Mouse (Mus musculus) ES-Bruce4 (cell line): ENCODE results near the gene Apobec1. TPM values are rescaled to one million over a fixed set of nuclear protein-coding genes. Genes with fewer than 3 reads are reported as not detected.
"Not testable (repeated sequence)": the region's sequence is repeated elsewhere in the genome, so short reads cannot be mapped to it uniquely, and the experiment has no call there.

Experiments
- H3K27ac ChIP-seq: 2 replicates; pipeline ENCODE4 v1.5.1; 2012; ENCODE audit warnings: low read length, inconsistent platforms; ENCODE audit not compliant: insufficient read depth
- H3K27me3 ChIP-seq: 2 replicates; pipeline ENCODE4 v1.6.1; 2012; ENCODE audit warnings: mild to moderate bottlenecking, low read length, inconsistent platforms; ENCODE audit not compliant: control insufficient read depth, poor library complexity, insufficient read depth, severe bottlenecking
- H3K36me3 ChIP-seq: 2 replicates; pipeline ENCODE4 v1.6.1; 2012; ENCODE audit warnings: inconsistent platforms, mild to moderate bottlenecking, low read length, moderate library complexity; ENCODE audit not compliant: control insufficient read depth, poor library complexity, insufficient read depth, severe bottlenecking
- H3K4me1 ChIP-seq: one replicate; pipeline ENCODE4 v1.8.1; 2011; ENCODE audit warnings: low read length; ENCODE audit not compliant: control insufficient read depth, insufficient read depth
- H3K4me3 ChIP-seq: 2 replicates; pipeline ENCODE4 v1.5.1; 2011; ENCODE audit warnings: low read depth, mild to moderate bottlenecking, low read length
- H3K9ac ChIP-seq: 2 replicates; pipeline ENCODE4 v1.6.1; 2012; ENCODE audit warnings: low read depth, mild to moderate bottlenecking, inconsistent platforms; ENCODE audit not compliant: poor library complexity, severe bottlenecking
- H3K9me3 ChIP-seq: replicated peaks from 2 replicates; pipeline ENCODE4 v1.6.1; 2012; ENCODE audit warnings: mild to moderate bottlenecking, low read length, inconsistent platforms; ENCODE audit not compliant: control insufficient read depth, poor library complexity, insufficient read depth, severe bottlenecking
- CTCF ChIP-seq: IDR thresholded peaks from one replicate; pipeline ENCODE4 v1.8.1; 2011; ENCODE audit warnings: low read depth, low read length
- EP300 ChIP-seq: IDR thresholded peaks from 2 replicates; pipeline ENCODE4 v1.6.1; 2011; ENCODE audit warnings: low read depth, low read length; ENCODE audit not compliant: insufficient read depth
- POLR2A ChIP-seq: IDR thresholded peaks from one replicate; pipeline ENCODE4 v1.8.1; 2011; ENCODE audit warnings: low read length; ENCODE audit not compliant: insufficient read depth
- polyA plus RNA-seq: library from polyadenylated mRNA; stranded (reverse); fragments of >200 nt; gene quantifications from 2 replicates; pipeline ENCODE4 v1.2.4, GENCODE M21; 2011; ENCODE audit warnings: low read depth; ENCODE audit not compliant: missing spikeins, insufficient read depth, insufficient read length

Apobec1 gene
- polyA plus RNA-seq, 1 experiment, result 9.7 TPM

GRCm38 (mm10) chr6:122596608-122597007 is 5.6 kb downstream of the Apobec1 start:
- H3K36me3 ChIP-seq, result no peaks in the 10 kb centered on the region
- H3K9ac ChIP-seq, result no peak overlapping the region
- H3K27ac ChIP-seq, result no peak overlapping the region
- H3K27me3 ChIP-seq, result no peaks in the 10 kb centered on the region
- no peak for TF ChIP-seq CTCF
- no peak for TF ChIP-seq POLR2A
- no peak for TF ChIP-seq EP300
- no peak overlapping the region for H3K4me3 ChIP-seq
- no peaks in the 10 kb centered on the region for H3K9me3 ChIP-seq
- H3K4me1 ChIP-seq, result no peaks in the 10 kb centered on the region

GRCm38 (mm10) chr6:122595637-122596036 is 6.6 kb downstream of the Apobec1 start:
- Histone ChIP-seq H3K36me3 (no peaks in the 10 kb centered on the region), H3K27me3 (no peaks in the 10 kb centered on the region), H3K4me1 (no peaks in the 10 kb centered on the region), H3K4me3 (no peak overlapping the region), H3K9me3 (no peaks in the 10 kb centered on the region), H3K27ac (no peak overlapping the region), H3K9ac (no peak overlapping the region)
- TF ChIP-seq POLR2A, result no peak
- TF ChIP-seq EP300, result no peak
- TF ChIP-seq CTCF, result no peak

GRCm38 (mm10) chr6:122592905-122593304 is 9.3 kb downstream of the Apobec1 start:
- H3K36me3 ChIP-seq, result peaks cover 2% of the 10 kb centered on the region; the same call in 1 of the 2 replicates
- H3K4me1 ChIP-seq, result no peaks in the 10 kb centered on the region
- H3K9ac ChIP-seq, result no peak overlapping the region
- H3K9me3 ChIP-seq, result no peaks in the 10 kb centered on the region
- H3K27me3 ChIP-seq, result no peaks in the 10 kb centered on the region
- TF ChIP-seq EP300 (no peak), POLR2A (no peak), CTCF (peak; percentile 30)
- no peak overlapping the region for H3K27ac ChIP-seq
- H3K4me3 ChIP-seq, result no peak overlapping the region

- Histone ChIP-seq H3K27me3 (no peaks in the 10 kb centered on the region), H3K9me3 (no peaks in the 10 kb centered on the region), H3K9ac (no peak overlapping the region), H3K36me3 (peaks cover 3% of the 10 kb centered on the region; the same call in 1 of the 2 replicates), H3K4me3 (no peak overlapping the region), H3K4me1 (no peaks in the 10 kb centered on the region), H3K27ac (no peak overlapping the region)
- TF ChIP-seq POLR2A (no peak), EP300 (no peak), CTCF (no peak)
Measured at GRCm38 (mm10) chr6:122591027-122591758, 11.1 kb downstream of the Apobec1 start.

- H3K4me1 ChIP-seq, result no peaks in the 10 kb centered on the region
- H3K9ac ChIP-seq, result no peak overlapping the region
- H3K27me3 ChIP-seq, result no peaks in the 10 kb centered on the region
- H3K27ac ChIP-seq, result no peak overlapping the region
- TF ChIP-seq POLR2A (no peak), CTCF (no peak), EP300 (no peak)
- H3K36me3 ChIP-seq, result no peaks in the 10 kb centered on the region
- H3K9me3 ChIP-seq, result no peaks in the 10 kb centered on the region
- H3K4me3 ChIP-seq, result no peak overlapping the region
Measured at GRCm38 (mm10) chr6:122579086-122579485, 23.2 kb downstream of the Apobec1 start.

- Histone ChIP-seq H3K9ac (no peak overlapping the region), H3K4me1 (no peaks in the 10 kb centered on the region), H3K27me3 (no peaks in the 10 kb centered on the region), H3K36me3 (no peaks in the 10 kb centered on the region), H3K27ac (no peak overlapping the region), H3K4me3 (no peak overlapping the region), H3K9me3 (no peaks in the 10 kb centered on the region)
- TF ChIP-seq EP300 (no peak), POLR2A (no peak), CTCF (no peak)
Measured at GRCm38 (mm10) chr6:122577030-122577429, 25.2 kb downstream of the Apobec1 start.

- H3K4me3 ChIP-seq, H3K36me3 ChIP-seq, H3K27ac ChIP-seq, H3K9me3 ChIP-seq, H3K9ac ChIP-seq, H3K4me1 ChIP-seq, H3K27me3 ChIP-seq: not testable (repeated sequence)
Measured at GRCm38 (mm10) chr6:122575037-122575436, 27.2 kb downstream of the Apobec1 start.
